Mouse (Mus musculus): ENCODE data around the gene Gm5728. TPM values are rescaled to one million over a fixed set of nuclear protein-coding genes. Genes with fewer than 3 reads are reported as not detected.

Gm5728 gene
- polyA plus RNA-seq (2017; shearing (Covaris generic)): not detected

DNA sequence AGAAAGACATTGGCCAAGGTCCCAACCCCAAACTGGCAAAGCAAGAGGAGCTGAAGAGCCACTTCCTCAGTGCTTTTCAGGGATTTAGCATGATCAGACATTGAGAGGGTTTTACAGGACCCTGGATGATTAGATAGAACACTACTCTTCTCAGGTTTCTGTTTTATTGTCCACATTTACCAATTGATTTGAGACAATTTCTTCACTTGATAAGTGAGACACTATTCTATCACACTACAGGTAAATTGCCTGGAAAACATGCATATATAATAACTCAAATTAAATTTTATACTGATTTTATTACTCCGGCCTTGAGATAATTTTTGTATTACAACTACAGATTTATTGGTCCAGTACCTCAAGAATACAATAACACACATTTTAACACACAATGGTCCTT is at the start of gene Gm5728:
Gm5728 (minus strand) TSS at position 101 of the 400 bp plus-strand sequence.

DNA sequence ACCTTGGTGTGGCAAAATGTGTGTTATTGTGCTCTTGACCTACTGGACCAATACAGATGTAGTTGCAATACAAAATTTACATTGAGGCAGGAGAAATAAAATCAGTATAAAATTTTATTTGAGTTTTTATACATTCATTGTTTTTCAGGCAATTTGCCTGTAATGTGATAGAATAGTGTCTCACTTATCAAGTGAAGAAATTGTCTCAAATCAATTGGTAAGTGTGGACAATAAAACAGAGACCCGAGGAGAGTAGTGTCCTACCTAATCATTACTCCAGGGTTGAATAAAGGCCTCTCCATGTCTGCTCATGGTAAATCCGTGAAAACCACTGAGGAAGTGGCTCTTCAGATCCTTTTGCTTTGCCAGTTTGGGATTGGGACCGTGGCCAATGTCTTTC is 42.4 kb upstream of the Gm5728 start, which contains the start of gene Vmn1r100:
Vmn1r100 (plus strand) TSS at position 301 of the 400 bp plus-strand sequence.

DNA sequence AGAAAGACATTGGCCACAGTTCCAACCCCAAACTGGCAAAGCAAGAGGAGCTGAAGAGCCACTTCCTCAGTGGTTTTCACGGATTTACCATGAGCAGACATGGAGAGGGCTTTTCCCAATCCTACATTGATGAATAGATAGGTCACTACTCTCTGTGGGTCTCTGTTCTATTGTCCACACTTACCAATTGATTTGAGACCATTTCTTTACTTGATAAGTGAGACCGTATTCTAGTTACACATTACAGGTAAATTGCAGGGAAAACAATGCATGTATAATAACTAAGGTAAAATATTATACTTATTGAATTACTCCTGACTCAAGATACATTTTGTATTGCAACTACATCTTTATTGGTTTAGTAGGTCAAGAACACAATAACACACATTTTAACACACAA is 41.2 kb downstream of the Gm5728 start, which contains the start of gene Gm4133:
Gm4133 (minus strand) TSS at position 101 of the 400 bp plus-strand sequence.

Other genes with a start within 250 kb of the Gm5728 start
- not detected for gene Vmn1r93, start 236.3 kb downstream of the Gm5728 start, polyA plus RNA-seq (2017; shearing (Covaris generic))
- not detected for gene Vmn1r94, start 207.0 kb downstream of the Gm5728 start, polyA plus RNA-seq (2017; shearing (Covaris generic))
- not detected for gene Vmn1r95, start 181.7 kb downstream of the Gm5728 start, polyA plus RNA-seq (2017; shearing (Covaris generic))
- gene Gm6164, start 169.8 kb downstream of the Gm5728 start, polyA plus RNA-seq (2017; shearing (Covaris generic)): under 1 TPM in 1 of 2 experiments, not detected in 1; 0.18 TPM
- gene Gm4498, start 141.6 kb downstream of the Gm5728 start, polyA plus RNA-seq (2017; shearing (Covaris generic)): not detected
- 1 to 10 TPM; 1.2 to 2.7 TPM for gene Gm5890, start 112.6 kb downstream of the Gm5728 start, polyA plus RNA-seq (2017; shearing (Covaris generic))
- gene Gm4133, start 41.3 kb downstream of the Gm5728 start, polyA plus RNA-seq (2017; shearing (Covaris generic)): not detected
- gene Vmn1r100, start 42.5 kb upstream of the Gm5728 start, polyA plus RNA-seq (2017; shearing (Covaris generic)): not detected
- gene Vmn1r101, start 67.2 kb upstream of the Gm5728 start, polyA plus RNA-seq (2017; shearing (Covaris generic)): not detected
- gene Gm10670, start 99.5 kb upstream of the Gm5728 start, polyA plus RNA-seq (2017; shearing (Covaris generic)): 1 to 10 TPM in 1 of 2 experiments, under 1 TPM in 1; 0.28 to 5.2 TPM
- not detected for gene Vmn1r103, start 135.1 kb upstream of the Gm5728 start, polyA plus RNA-seq (2017; shearing (Covaris generic))
- 1 to 10 TPM in 1 of 2 experiments, under 1 TPM in 1; 0.25 to 1.1 TPM for gene Vmn1r104, start 158.4 kb upstream of the Gm5728 start, polyA plus RNA-seq (2017; shearing (Covaris generic))
- gene Gm5726, start 170.3 kb upstream of the Gm5728 start, polyA plus RNA-seq (2017; shearing (Covaris generic)): not detected
- not detected for gene Gm4141, start 200.8 kb upstream of the Gm5728 start, polyA plus RNA-seq (2017; shearing (Covaris generic))
- 1 to 10 TPM in 1 of 2 experiments, under 1 TPM in 1; 0.30 to 1.9 TPM for gene Gm4513, start 223.6 kb upstream of the Gm5728 start, polyA plus RNA-seq (2017; shearing (Covaris generic))